Mouse (Mus musculus): Measurements from ENCODE around the gene Gabrb3. TPM values are rescaled to one million over a fixed set of nuclear protein-coding genes. Genes with fewer than 3 reads are reported as not detected.

The Gabrb3 gene
- polyA plus RNA-seq, 1 experiment from 2014 or later: 2.1 TPM

DNA sequence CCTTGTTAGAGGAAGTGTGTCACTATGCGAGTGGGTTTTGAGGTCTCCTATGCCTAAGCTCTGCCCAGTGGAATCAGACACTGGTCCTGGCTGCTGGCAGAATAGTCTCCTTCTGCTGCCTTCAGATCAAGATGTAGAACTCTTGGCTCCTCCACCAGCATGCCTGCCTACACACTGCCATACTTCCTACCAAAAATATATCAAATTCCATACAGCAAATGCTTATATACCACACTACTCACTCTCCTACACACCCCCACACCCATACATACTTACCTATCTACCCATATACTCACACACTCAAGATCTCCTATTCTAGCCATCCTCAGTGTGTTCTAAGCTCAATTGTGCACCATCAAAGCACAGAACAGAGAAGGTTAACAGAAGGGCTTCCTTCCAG, 51.8 kb downstream of the Gabrb3 start:
- no peak overlapping the region for H3K4me2 ChIP-seq
- WGBS: 81% methylated on average over 1 of the region's 1 CpGs
- H3K27ac ChIP-seq: no peak overlapping the region
- H3K36me3 ChIP-seq: no peaks in the 10 kb centered on the region
- no peak overlapping the region for H3K9ac ChIP-seq
- H3K4me1 ChIP-seq: no peaks in the 10 kb centered on the region
- H3K27me3 ChIP-seq (replicated peaks): no peaks in the 10 kb centered on the region
- H3K4me3 ChIP-seq (replicated peaks): no peak overlapping the region
- H3K9me3 ChIP-seq: no peaks in the 10 kb centered on the region
- no peak for ATAC-seq (ENCODE audit: insufficient read depth, low FRiP score, low read depth)

- H3K27ac ChIP-seq: no peak overlapping the region
- H3K27me3 ChIP-seq (replicated peaks): no peaks in the 10 kb centered on the region
- H3K36me3 ChIP-seq: no peaks in the 10 kb centered on the region
- 70% methylated on average over 4 of the region's 4 CpGs for WGBS
- H3K4me1 ChIP-seq: no peaks in the 10 kb centered on the region
- H3K9ac ChIP-seq: no peak overlapping the region
- no peak for ATAC-seq (ENCODE audit: insufficient read depth, low FRiP score, low read depth)
- no peaks in the 10 kb centered on the region for H3K9me3 ChIP-seq
- H3K4me3 ChIP-seq (replicated peaks): no peak overlapping the region
- no peak overlapping the region for H3K4me2 ChIP-seq
Measured at GRCm38 (mm10) chr7:57473811-57474525, 54.5 kb downstream of the Gabrb3 start.

DNA sequence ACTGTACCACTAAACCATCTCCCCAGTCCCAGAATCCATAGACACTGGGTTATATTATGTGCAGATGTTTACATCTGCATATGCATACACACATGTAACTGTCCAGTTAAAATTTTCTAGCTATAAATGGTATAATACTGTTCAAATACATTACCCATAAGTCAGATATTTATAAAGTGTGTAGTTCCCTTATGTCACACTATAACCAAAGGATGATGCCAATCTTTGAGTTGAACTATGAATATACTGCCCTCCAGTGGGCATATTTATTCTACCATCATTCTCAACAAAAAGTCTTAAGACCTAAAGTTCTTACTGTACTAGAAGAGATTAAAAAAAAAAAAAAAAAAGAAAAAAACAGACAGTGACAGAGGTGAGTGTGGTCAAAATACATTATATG, 63.4 kb downstream of the Gabrb3 start:
- no peak overlapping the region for H3K9ac ChIP-seq
- ATAC-seq (ENCODE audit: insufficient read depth, low FRiP score, low read depth): no peak
- no peaks in the 10 kb centered on the region for H3K4me1 ChIP-seq
- no peaks in the 10 kb centered on the region for H3K9me3 ChIP-seq
- no peak overlapping the region for H3K27ac ChIP-seq
- H3K4me3 ChIP-seq (replicated peaks): no peak overlapping the region
- H3K4me2 ChIP-seq: no peak overlapping the region
- H3K36me3 ChIP-seq: no peaks in the 10 kb centered on the region
- no peaks in the 10 kb centered on the region for H3K27me3 ChIP-seq (replicated peaks)

GRCm38 (mm10) chr7:57486907-57487306, 67.4 kb downstream of the Gabrb3 start:
- no peaks in the 10 kb centered on the region for H3K36me3 ChIP-seq
- H3K9ac ChIP-seq: no peak overlapping the region
- no peak overlapping the region for H3K27ac ChIP-seq
- no peaks in the 10 kb centered on the region for H3K4me1 ChIP-seq
- 82% methylated on average over 6 of the region's 6 CpGs for WGBS
- H3K27me3 ChIP-seq (replicated peaks): no peaks in the 10 kb centered on the region
- no peaks in the 10 kb centered on the region for H3K9me3 ChIP-seq
- no peak for ATAC-seq (ENCODE audit: insufficient read depth, low FRiP score, low read depth)
- no peak overlapping the region for H3K4me2 ChIP-seq
- no peak overlapping the region for H3K4me3 ChIP-seq (replicated peaks)

DNA sequence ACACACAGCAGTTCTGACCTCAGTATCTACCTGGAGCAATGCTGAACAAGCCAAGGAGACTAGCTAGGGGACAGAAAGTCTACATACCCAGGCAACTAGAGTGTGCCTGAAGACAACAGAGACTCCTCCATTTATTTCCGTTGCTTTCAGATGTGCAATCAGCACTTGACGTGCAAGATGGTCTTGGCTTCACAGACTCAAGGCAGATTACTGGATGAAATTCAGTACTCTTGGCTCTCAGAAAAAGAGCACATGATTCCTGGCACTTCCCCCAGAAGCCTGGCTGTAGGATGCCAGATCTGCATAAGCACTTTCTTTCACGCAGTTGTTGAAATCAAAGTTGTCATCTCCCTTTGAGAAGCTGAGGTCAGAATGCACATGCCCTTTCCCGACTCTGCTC, 72.3 kb downstream of the Gabrb3 start:
- Histone ChIP-seq H3K4me1 (no peaks in the 10 kb centered on the region), H3K27me3 (replicated peaks) (no peaks in the 10 kb centered on the region), H3K9me3 (no peaks in the 10 kb centered on the region), H3K4me3 (replicated peaks) (no peak overlapping the region), H3K9ac (no peak overlapping the region), H3K4me2 (no peak overlapping the region), H3K36me3 (no peaks in the 10 kb centered on the region), H3K27ac (no peak overlapping the region)
- WGBS: 70% methylated on average over 4 of the region's 4 CpGs
- ATAC-seq (ENCODE audit: insufficient read depth, low FRiP score, low read depth): no peak

DNA sequence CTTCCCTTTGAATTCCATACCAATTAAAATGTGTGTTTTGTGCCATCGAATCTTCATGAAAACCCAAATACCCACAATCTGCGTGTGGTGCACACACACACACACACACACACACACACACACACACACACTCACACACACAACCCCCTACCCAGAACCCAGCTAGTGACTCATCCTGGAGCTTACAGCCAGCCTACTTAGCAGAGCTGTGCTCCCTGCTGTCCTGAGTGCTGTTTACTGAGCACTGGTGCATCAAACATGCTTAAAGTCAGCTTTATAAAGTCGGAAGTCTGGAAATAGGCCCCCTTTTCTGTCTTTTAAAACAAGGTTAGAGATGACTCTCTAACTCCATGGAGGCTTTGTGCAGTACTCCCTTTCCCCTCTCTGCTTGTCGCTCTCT, 83.3 kb downstream of the Gabrb3 start:
- no peaks in the 10 kb centered on the region for H3K36me3 ChIP-seq
- H3K4me3 ChIP-seq (replicated peaks): no peak overlapping the region
- no peak overlapping the region for H3K9ac ChIP-seq
- H3K4me1 ChIP-seq: no peaks in the 10 kb centered on the region
- no peak for ATAC-seq (ENCODE audit: insufficient read depth, low FRiP score, low read depth)
- no peaks in the 10 kb centered on the region for H3K9me3 ChIP-seq
- no peak overlapping the region for H3K27ac ChIP-seq
- WGBS: 77% methylated on average over 4 of the region's 4 CpGs
- no peak overlapping the region for H3K4me2 ChIP-seq
- peaks cover 13% of the 10 kb centered on the region for H3K27me3 ChIP-seq (replicated peaks)

GRCm38 (mm10) chr7:57508860-57509632, 89.6 kb downstream of the Gabrb3 start:
- H3K9me3 ChIP-seq: no peaks in the 10 kb centered on the region
- H3K36me3 ChIP-seq: no peaks in the 10 kb centered on the region
- no peak overlapping the region for H3K9ac ChIP-seq
- WGBS: under 1% methylated on average over 55 of the region's 72 CpGs
- H3K27ac ChIP-seq: no peak overlapping the region
- ATAC-seq (ENCODE audit: insufficient read depth, low FRiP score, low read depth): peak; percentile 14; the same call in 1 of the 2 replicates
- peak overlapping the region; percentile 37 for H3K4me3 ChIP-seq (replicated peaks)
- peaks cover 4% of the 10 kb centered on the region; the same call in 1 of the 2 replicates for H3K4me1 ChIP-seq
- H3K27me3 ChIP-seq (replicated peaks): peaks cover 50% of the 10 kb centered on the region
- H3K4me2 ChIP-seq: peak overlapping the region; percentile 72

DNA sequence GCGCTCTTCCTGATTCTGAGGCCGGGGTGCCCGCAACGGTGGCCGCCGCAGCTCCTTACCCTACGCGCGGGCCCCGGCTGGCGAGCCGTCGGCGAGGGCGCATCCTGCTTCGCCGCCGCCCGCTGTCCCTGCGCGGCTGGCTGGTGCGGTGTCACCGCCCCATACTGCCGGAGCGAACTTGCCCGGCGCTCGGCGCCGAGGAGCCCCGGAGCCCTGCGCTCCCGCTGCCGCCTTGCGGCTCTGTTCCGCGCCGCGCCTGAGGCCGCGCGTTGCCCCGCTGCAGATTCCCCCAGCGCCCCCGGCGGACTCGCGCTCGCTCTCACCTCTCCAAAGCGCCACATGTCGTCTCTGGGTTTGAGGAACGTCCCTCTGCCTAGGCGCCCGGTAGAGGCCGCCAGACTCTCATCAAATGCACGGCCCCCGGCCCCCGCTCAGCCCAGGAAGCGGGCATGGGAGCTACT, 90.2 kb downstream of the Gabrb3 start, which contains the start of gene Gabra5:
TSS of gene Gabra5 (minus strand) at position 379 of the 461 bp plus-strand sequence.
- H3K9ac ChIP-seq: no peak within 1 kb of the TSS

GRCm38 (mm10) chr7:57512955-57513354, 93.5 kb downstream of the Gabrb3 start:
- Histone ChIP-seq H3K27ac (no peak overlapping the region), H3K9ac (no peak overlapping the region), H3K4me3 (replicated peaks) (no peak overlapping the region), H3K9me3 (no peaks in the 10 kb centered on the region), H3K4me1 (peaks cover 4% of the 10 kb centered on the region; the same call in 1 of the 2 replicates), H3K4me2 (no peak overlapping the region), H3K36me3 (no peaks in the 10 kb centered on the region), H3K27me3 (replicated peaks) (peaks cover 38% of the 10 kb centered on the region)
- ATAC-seq (ENCODE audit: insufficient read depth, low FRiP score, low read depth): no peak
- 21% methylated on average over 3 of the region's 3 CpGs for WGBS

More for the DNA sequence above, 90.2 kb downstream of the Gabrb3 start, which contains the start of gene Gabra5:
- WGBS: under 1% methylated on average over 57 of the region's 59 CpGs
- peaks cover 50% of the 10 kb centered on the region for H3K27me3 ChIP-seq (replicated peaks)
- ATAC-seq (ENCODE audit: insufficient read depth, low FRiP score, low read depth): peak; percentile 35; the same call in 1 of the 2 replicates
- peaks cover 4% of the 10 kb centered on the region; the same call in 1 of the 2 replicates for H3K4me1 ChIP-seq
- no peak within 1 kb of the TSS for H3K27ac ChIP-seq
- no peaks in the 10 kb centered on the region for H3K9me3 ChIP-seq
- H3K4me3 ChIP-seq (replicated peaks): peak within 1 kb of the TSS; percentile 37
- peak within 1 kb of the TSS; percentile 72 for H3K4me2 ChIP-seq
- H3K36me3 ChIP-seq: no peaks in the 10 kb centered on the region

DNA sequence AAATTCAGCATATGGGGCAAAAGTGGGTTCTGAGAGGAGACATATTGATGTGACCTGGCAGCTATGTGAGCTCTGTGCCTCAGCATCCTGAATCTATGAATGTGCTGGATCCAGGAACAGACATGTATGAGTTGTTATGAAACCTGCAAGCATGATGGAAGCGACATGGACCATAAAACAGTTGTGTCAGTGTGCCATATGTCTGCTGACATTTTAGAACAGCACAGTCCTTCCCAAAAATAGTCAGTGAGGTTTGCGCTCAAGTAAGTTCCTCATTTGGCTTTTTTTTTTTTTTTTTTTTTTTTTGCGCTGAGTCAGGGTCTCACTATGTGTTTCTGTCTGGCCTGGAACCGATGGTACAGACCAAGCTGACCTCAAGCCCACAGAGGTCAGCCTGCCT, 110.0 kb downstream of the Gabrb3 start:
- H3K4me2 ChIP-seq: no peak overlapping the region
- H3K9ac ChIP-seq: no peak overlapping the region
- WGBS: 66% methylated on average over 4 of the region's 4 CpGs

GRCm38 (mm10) chr7:57529954-57530353, 110.5 kb downstream of the Gabrb3 start:
- Histone ChIP-seq H3K9ac (no peak overlapping the region), H3K9me3 (no peaks in the 10 kb centered on the region), H3K4me2 (no peak overlapping the region), H3K4me3 (replicated peaks) (no peak overlapping the region), H3K27ac (no peak overlapping the region), H3K4me1 (no peaks in the 10 kb centered on the region), H3K27me3 (replicated peaks) (no peaks in the 10 kb centered on the region), H3K36me3 (no peaks in the 10 kb centered on the region)
- no peak for ATAC-seq (ENCODE audit: insufficient read depth, low FRiP score, low read depth)
- 91% methylated on average over 8 of the region's 8 CpGs for WGBS

More for the DNA sequence above, 110.0 kb downstream of the Gabrb3 start:
- H3K36me3 ChIP-seq: no peaks in the 10 kb centered on the region
- H3K4me3 ChIP-seq (replicated peaks): no peak overlapping the region
- H3K27ac ChIP-seq: no peak overlapping the region
- H3K27me3 ChIP-seq (replicated peaks): no peaks in the 10 kb centered on the region
- no peaks in the 10 kb centered on the region for H3K4me1 ChIP-seq
- no peak for ATAC-seq (ENCODE audit: insufficient read depth, low FRiP score, low read depth)
- no peaks in the 10 kb centered on the region for H3K9me3 ChIP-seq

- no peaks in the 10 kb centered on the region for H3K27me3 ChIP-seq (replicated peaks)
- no peak overlapping the region for H3K9ac ChIP-seq
- H3K9me3 ChIP-seq: no peaks in the 10 kb centered on the region
- no peak overlapping the region for H3K4me3 ChIP-seq (replicated peaks)
- no peak overlapping the region for H3K27ac ChIP-seq
- H3K4me2 ChIP-seq: no peak overlapping the region
- 62% methylated on average over 10 of the region's 10 CpGs for WGBS
- no peaks in the 10 kb centered on the region for H3K4me1 ChIP-seq
- ATAC-seq (ENCODE audit: insufficient read depth, low FRiP score, low read depth): no peak
- no peaks in the 10 kb centered on the region for H3K36me3 ChIP-seq
Measured at GRCm38 (mm10) chr7:57532676-57533075, 113.2 kb downstream of the Gabrb3 start.

Measured in stomach, embryonic 15.5 days (tissue).